Mouse (Mus musculus): ENCODE data around the gene Utrn. TPM values are rescaled to one million over a fixed set of nuclear protein-coding genes. Genes with fewer than 3 reads are reported as not detected.

The Utrn gene
- polyA plus RNA-seq, 1 experiment from 2014 or later: 21.5 TPM

DNA sequence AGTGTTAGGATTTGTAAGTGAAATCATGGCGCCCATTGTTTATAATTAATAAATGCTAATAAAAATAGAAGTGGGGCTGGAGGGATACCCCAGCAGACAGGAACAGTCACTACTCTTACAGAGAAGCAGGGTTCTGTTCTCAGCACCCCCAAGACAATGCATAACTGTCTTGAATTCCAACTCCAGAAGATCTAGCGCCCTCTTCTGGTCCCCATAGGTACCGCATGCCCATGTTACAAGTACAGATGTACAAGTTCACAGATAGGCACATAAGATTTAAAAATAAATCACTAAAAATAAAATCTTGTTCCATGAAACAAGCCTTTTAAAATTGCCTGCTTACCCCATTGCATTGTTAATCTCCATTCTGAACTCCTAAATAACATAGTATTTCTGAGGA, 168.6 kb downstream of the Utrn start:
- Histone ChIP-seq H3K4me1 (replicated peaks; ENCODE audit: control insufficient read depth, insufficient read depth, low read length) (no peaks in the 10 kb centered on the region), H3K4me3 (ENCODE audit: low read depth, low read length) (no peak overlapping the region), H3K9ac (ENCODE audit: low read depth, low read length) (no peak overlapping the region), H3K4me2 (replicated peaks; ENCODE audit: low read depth) (no peak overlapping the region), H3K36me3 (ENCODE audit: control insufficient read depth, insufficient read depth) (peaks cover 3% of the 10 kb centered on the region; the same call in 1 of the 2 replicates), H3K27ac (ENCODE audit: low read depth, low read length) (no peak overlapping the region), H3K9me3 (ENCODE audit: control insufficient read depth) (no peaks in the 10 kb centered on the region), H3K27me3 (replicated peaks; ENCODE audit: control insufficient read depth, insufficient read depth, low read length) (no peaks in the 10 kb centered on the region)
- peak; percentile 50 for TF ChIP-seq CTCF (IDR thresholded peaks at IDR 0.05; ENCODE audit: low read depth)
- no peak for ATAC-seq
- 74% methylated on average over 3 of the region's 3 CpGs for WGBS

DNA sequence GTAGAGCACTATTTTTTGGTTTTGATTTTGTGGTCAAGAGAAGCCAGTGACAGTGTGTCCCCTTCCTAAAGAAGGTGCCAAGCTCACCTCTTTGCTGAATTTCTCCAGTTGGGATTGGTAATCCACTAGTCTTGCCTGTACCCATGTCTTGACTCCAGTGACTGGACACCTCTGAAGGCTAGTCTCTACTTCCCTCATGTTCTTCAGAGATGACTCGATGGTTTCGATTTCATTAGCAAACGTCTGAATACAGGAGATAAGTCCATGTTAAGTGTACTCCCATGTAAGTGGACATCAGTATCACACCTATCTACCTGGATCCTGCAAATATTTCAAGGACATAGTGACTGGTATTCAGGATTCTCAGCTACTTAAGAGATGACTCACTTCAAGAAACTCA, 171.3 kb downstream of the Utrn start:
- 91% methylated on average over 3 of the region's 3 CpGs for WGBS
- H3K27ac ChIP-seq (ENCODE audit: low read depth, low read length): no peak overlapping the region
- no peak for ATAC-seq
- no peaks in the 10 kb centered on the region for H3K4me1 ChIP-seq (replicated peaks; ENCODE audit: control insufficient read depth, insufficient read depth, low read length)
- H3K9ac ChIP-seq (ENCODE audit: low read depth, low read length): no peak overlapping the region
- H3K36me3 ChIP-seq (ENCODE audit: control insufficient read depth, insufficient read depth): 0 out of 2 replicates have a peak, but pooled peaks cover 3% of the 10 kb centered on the region
- no peaks in the 10 kb centered on the region for H3K9me3 ChIP-seq (ENCODE audit: control insufficient read depth)
- H3K4me2 ChIP-seq (replicated peaks; ENCODE audit: low read depth): no peak overlapping the region
- H3K4me3 ChIP-seq (ENCODE audit: low read depth, low read length): no peak overlapping the region
- no peaks in the 10 kb centered on the region for H3K27me3 ChIP-seq (replicated peaks; ENCODE audit: control insufficient read depth, insufficient read depth, low read length)
- no peak for TF ChIP-seq CTCF (IDR thresholded peaks at IDR 0.05; ENCODE audit: low read depth)

DNA sequence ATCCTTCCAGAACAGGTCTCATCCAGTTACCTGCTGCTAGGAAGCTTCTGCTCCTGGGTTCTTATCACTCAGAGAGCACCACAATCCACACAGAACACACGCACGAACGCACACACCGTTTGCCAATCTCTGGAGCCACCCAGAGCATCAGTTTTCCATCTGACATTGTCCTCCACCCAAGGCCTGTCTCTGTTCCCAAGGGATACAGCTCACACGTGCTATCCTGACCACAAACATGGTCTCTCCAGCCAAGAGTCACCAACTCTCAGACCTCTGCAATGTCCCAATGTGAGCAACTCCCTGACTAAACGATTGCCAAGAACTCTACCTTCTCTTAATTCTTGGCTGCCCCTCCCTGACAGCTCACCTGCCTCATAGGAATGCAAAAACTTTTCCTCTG, 172.5 kb downstream of the Utrn start:
- Histone ChIP-seq H3K9me3 (ENCODE audit: control insufficient read depth) (no peaks in the 10 kb centered on the region), H3K4me3 (ENCODE audit: low read depth, low read length) (no peak overlapping the region), H3K27me3 (replicated peaks; ENCODE audit: control insufficient read depth, insufficient read depth, low read length) (no peaks in the 10 kb centered on the region), H3K27ac (ENCODE audit: low read depth, low read length) (no peak overlapping the region), H3K9ac (ENCODE audit: low read depth, low read length) (no peak overlapping the region), H3K4me1 (replicated peaks; ENCODE audit: control insufficient read depth, insufficient read depth, low read length) (no peaks in the 10 kb centered on the region), H3K36me3 (ENCODE audit: control insufficient read depth, insufficient read depth) (0 out of 2 replicates have a peak, but pooled peaks cover 3% of the 10 kb centered on the region), H3K4me2 (replicated peaks; ENCODE audit: low read depth) (no peak overlapping the region)
- WGBS: 87% methylated on average over 6 of the region's 6 CpGs
- no peak for ATAC-seq
- no peak for TF ChIP-seq CTCF (IDR thresholded peaks at IDR 0.05; ENCODE audit: low read depth)

DNA sequence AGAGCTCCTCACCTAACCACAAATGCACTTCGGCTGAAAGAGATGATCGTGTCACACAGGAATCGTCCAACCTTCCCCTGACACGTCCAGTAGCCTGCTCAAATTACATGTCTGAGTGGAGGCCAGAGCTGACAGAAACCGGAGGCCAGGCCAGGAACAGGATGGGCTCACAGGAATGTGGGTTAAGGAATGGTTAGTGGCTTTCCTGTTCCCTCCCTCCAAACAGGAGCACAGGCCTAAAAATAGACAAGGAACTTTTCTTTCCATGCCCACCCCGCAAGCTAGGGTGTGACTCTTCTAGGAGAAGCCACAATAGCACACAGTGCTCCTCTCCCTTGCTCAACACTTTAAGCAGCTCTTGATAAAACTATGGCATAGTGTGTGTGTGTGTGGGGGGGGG, 174.4 kb downstream of the Utrn start:
- H3K4me1 ChIP-seq (replicated peaks; ENCODE audit: control insufficient read depth, insufficient read depth, low read length): no peaks in the 10 kb centered on the region
- no peaks in the 10 kb centered on the region for H3K9me3 ChIP-seq (ENCODE audit: control insufficient read depth)
- no peak overlapping the region for H3K4me3 ChIP-seq (ENCODE audit: low read depth, low read length)
- 0 out of 2 replicates have a peak, but pooled peaks cover 3% of the 10 kb centered on the region for H3K36me3 ChIP-seq (ENCODE audit: control insufficient read depth, insufficient read depth)
- no peak for TF ChIP-seq CTCF (IDR thresholded peaks at IDR 0.05; ENCODE audit: low read depth)
- ATAC-seq: no peak
- no peak overlapping the region for H3K4me2 ChIP-seq (replicated peaks; ENCODE audit: low read depth)
- H3K27me3 ChIP-seq (replicated peaks; ENCODE audit: control insufficient read depth, insufficient read depth, low read length): no peaks in the 10 kb centered on the region
- H3K9ac ChIP-seq (ENCODE audit: low read depth, low read length): no peak overlapping the region
- no peak overlapping the region for H3K27ac ChIP-seq (ENCODE audit: low read depth, low read length)
- 54% methylated on average over 6 of the region's 6 CpGs for WGBS

DNA sequence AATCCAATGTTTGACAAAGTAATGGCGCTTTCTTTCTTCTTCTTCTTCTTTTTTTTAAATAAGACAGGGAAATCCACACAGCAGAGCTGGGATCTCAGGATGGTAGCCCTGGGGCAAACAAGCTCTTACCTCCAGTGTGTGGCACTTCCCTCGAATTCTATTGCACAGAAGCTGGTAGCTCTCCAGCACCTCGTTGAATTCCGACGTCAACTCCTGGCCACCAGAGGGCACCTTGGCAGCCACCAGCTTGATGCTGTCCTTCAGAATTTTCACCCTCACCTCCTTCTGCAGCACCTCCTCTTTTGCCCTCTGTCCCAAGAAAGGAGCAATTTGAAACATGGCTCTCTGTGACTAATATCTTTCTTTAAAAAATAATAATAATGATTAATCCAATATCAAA, 178.6 kb downstream of the Utrn start:
- 0 out of 2 replicates have a peak, but pooled peaks cover 3% of the 10 kb centered on the region for H3K36me3 ChIP-seq (ENCODE audit: control insufficient read depth, insufficient read depth)
- no peak for ATAC-seq
- H3K27ac ChIP-seq (ENCODE audit: low read depth, low read length): no peak overlapping the region
- H3K9me3 ChIP-seq (ENCODE audit: control insufficient read depth): no peaks in the 10 kb centered on the region
- no peak overlapping the region for H3K4me2 ChIP-seq (replicated peaks; ENCODE audit: low read depth)
- H3K27me3 ChIP-seq (replicated peaks; ENCODE audit: control insufficient read depth, insufficient read depth, low read length): no peaks in the 10 kb centered on the region
- peak; percentile 85 for TF ChIP-seq CTCF (IDR thresholded peaks at IDR 0.05; ENCODE audit: low read depth)
- H3K4me1 ChIP-seq (replicated peaks; ENCODE audit: control insufficient read depth, insufficient read depth, low read length): no peaks in the 10 kb centered on the region
- no peak overlapping the region for H3K9ac ChIP-seq (ENCODE audit: low read depth, low read length)
- 24% methylated on average over 5 of the region's 5 CpGs for WGBS
- no peak overlapping the region for H3K4me3 ChIP-seq (ENCODE audit: low read depth, low read length)

DNA sequence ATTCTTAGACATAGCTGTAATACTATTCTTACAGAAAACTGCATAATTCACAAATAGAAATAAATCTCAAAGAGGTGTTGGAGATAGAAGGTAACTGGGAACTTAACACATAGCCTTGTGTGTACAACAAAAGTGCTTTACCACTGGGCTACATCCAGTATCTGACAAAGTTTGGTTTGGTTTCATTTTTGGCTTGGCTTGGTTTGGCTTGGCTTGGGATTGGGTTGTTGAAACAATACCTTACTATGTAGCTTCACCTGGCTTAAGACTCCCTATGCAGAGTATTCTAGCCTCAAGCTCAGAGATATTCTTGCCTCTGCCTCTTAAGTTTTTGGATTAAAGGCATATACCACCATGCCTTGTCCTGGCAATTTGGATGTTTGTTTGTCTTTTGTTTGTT, 183.5 kb downstream of the Utrn start:
- no peak for ATAC-seq
- H3K27me3 ChIP-seq (replicated peaks; ENCODE audit: control insufficient read depth, insufficient read depth, low read length): no peaks in the 10 kb centered on the region
- H3K9me3 ChIP-seq (ENCODE audit: control insufficient read depth): no peaks in the 10 kb centered on the region
- no peak overlapping the region for H3K27ac ChIP-seq (ENCODE audit: low read depth, low read length)
- no peak overlapping the region for H3K4me3 ChIP-seq (ENCODE audit: low read depth, low read length)
- H3K36me3 ChIP-seq (ENCODE audit: control insufficient read depth, insufficient read depth): peaks cover 19% of the 10 kb centered on the region
- TF ChIP-seq CTCF (IDR thresholded peaks at IDR 0.05; ENCODE audit: low read depth): no peak
- H3K9ac ChIP-seq (ENCODE audit: low read depth, low read length): no peak overlapping the region
- no peaks in the 10 kb centered on the region for H3K4me1 ChIP-seq (replicated peaks; ENCODE audit: control insufficient read depth, insufficient read depth, low read length)
- H3K4me2 ChIP-seq (replicated peaks; ENCODE audit: low read depth): no peak overlapping the region

DNA sequence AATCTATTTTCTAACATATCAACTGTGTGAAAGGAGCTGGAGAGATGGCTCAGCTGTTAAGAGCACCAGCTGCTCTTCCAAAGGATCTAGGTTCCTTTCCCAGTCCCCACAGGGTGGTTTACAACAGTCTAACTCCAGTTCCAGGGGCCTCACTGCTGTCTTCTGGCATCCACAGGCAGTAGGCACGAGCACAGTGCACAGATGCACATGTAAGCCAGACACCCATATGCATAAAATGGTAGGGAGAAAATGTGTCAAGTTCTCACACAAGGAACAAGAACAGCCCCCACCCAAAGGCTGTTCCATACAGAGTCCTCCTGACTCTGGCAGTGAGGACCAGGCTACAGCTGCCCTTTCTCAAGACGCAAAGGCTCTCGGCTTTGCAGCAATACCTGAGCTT, 185.1 kb downstream of the Utrn start:
- ATAC-seq: no peak
- Histone ChIP-seq H3K4me3 (ENCODE audit: low read depth, low read length) (no peak overlapping the region), H3K9ac (ENCODE audit: low read depth, low read length) (no peak overlapping the region), H3K4me1 (replicated peaks; ENCODE audit: control insufficient read depth, insufficient read depth, low read length) (no peaks in the 10 kb centered on the region), H3K36me3 (ENCODE audit: control insufficient read depth, insufficient read depth) (peaks cover 25% of the 10 kb centered on the region), H3K9me3 (ENCODE audit: control insufficient read depth) (no peaks in the 10 kb centered on the region), H3K27me3 (replicated peaks; ENCODE audit: control insufficient read depth, insufficient read depth, low read length) (no peaks in the 10 kb centered on the region), H3K4me2 (replicated peaks; ENCODE audit: low read depth) (no peak overlapping the region), H3K27ac (ENCODE audit: low read depth, low read length) (no peak overlapping the region)
- WGBS: 79% methylated on average over 3 of the region's 3 CpGs
- no peak for TF ChIP-seq CTCF (IDR thresholded peaks at IDR 0.05; ENCODE audit: low read depth)

All from intestine, postnatal 0 days (tissue).